Mouse (Mus musculus): ENCODE data around the gene Lypd3.

Lypd3 gene

DNA sequence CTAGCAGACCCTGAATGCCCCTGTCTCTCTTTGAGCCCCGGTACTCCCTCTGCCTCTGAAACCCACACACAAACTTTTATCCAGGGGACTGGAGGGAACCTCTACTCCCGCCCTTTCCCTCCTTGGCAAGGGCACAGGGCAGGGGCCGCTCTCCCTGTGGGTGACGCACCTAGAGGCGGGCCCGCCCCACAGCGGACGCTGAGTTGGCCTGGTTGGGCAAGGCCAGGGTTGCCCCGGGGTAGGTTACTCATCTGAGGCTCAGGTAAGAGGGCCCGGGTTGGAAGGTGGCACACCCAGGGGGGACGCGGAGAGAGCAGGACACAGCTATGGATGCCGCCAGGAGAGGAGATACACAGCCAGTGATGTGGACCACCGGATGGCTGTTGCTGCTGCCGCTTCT lies at the start of gene Lypd3:
Lypd3 (plus strand) TSS at position 287 of the 400 bp plus-strand sequence.
- no peak for DNase-seq (ENCODE audit: low read depth)

GRCm38 (mm10) chr7:24586828-24587227 lies 49.5 kb upstream of the Lypd3 start:
- DNase-seq (ENCODE audit: low read depth) = peak; percentile 59

GRCm38 (mm10) chr7:24587330-24588105 lies 48.8 kb upstream of the Lypd3 start, which contains the start of the genes Ethe1 and Zfp575:
Gene Ethe1, plus strand, starts transcription at chr7:24587543.
Gene Zfp575, minus strand, starts transcription at chr7:24587641.
- no peak for DNase-seq (ENCODE audit: low read depth)

GRCm38 (mm10) chr7:24588336-24588735 lies 48.0 kb upstream of the Lypd3 start:
- DNase-seq (ENCODE audit: low read depth) = no peak

GRCm38 (mm10) chr7:24591735-24592134 lies 44.6 kb upstream of the Lypd3 start:
- DNase-seq (ENCODE audit: low read depth) = peak; percentile 58

DNA sequence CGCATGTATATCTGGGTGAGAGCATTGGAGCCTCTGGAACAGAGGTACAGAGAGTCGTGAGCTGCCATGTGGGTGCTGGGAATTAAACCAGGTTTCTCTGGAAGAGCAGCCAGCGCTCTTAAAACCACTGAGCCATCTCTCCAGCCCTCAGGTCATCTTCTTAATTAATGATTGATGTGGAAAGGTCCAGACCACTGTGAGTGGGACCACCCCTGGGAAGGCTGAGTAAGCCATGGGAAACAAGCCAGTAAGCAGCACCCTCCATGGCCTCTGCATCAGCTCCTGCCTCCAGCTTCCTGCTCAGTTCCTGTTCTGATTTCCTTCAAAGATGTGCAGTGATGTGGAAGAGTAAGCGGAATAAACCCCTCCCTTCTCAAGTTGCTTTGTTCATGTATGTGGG lies 44.2 kb upstream of the Lypd3 start:
- no peak for DNase-seq (ENCODE audit: low read depth)

DNA sequence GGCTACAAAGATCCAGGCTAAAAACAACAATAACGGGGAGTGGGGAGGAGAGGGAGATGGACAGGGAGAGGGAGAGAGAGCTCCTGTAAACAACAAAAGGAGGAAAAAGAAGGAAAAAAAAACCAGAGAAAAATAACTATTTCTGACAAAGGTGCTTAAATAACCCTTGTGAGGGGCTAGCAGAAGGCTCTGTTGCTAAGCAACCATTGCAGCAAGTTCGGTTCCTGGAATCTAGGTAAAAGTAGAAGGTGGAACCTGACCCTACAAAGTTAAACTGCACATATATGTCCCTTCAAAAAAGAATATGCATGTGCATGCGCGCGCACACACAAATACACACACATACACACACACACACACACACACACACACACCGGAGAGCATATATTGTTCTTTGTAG lies 43.6 kb upstream of the Lypd3 start:
- DNase-seq (ENCODE audit: low read depth) = no peak

- DNase-seq (ENCODE audit: low read depth) = peak; percentile 60
Measured at GRCm38 (mm10) chr7:24593621-24594308, 42.6 kb upstream of the Lypd3 start.

DNA sequence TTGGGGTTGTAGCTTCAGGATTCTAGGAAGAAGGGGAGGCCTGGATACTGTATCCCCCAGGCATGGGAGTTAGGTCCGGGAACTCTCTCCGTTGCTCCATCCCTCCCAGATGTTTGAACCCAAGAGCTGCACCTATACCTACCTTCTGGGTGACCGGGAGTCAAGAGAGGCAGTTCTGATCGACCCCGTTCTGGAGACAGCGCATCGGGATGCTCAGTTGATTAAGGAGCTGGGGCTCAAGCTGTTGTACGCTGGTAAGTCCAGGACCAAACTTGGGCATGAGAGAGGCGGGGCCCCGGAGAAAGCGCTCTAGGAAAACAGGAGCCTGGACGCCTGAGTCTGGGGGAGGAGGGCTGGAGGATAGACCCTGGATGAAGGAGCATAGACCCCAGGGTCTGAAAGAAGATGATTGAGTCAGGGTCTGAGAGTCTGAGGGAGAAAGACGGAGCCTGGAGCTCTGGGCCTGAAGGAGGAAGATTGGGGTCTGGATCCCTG lies 42.0 kb upstream of the Lypd3 start:
- no peak for DNase-seq (ENCODE audit: low read depth)

DNA sequence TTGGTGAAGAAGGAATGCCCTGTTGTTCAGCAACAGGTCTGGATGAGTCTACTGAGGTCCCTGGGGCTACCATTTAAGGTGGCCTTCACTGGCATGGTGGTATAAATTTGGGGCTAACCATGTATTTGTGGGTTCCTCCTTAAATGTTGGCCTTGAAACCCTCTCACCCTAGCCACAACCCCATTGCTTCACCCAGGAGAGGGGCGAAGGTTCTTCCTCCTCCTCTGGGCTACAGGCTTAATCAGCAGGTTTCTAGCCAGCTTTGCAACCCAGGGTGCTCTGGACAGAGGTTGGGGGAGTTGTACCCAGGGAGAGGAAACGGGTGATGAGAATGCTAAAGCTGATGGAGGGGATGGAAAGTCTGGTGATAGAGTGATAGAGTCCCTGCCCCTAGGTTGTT lies 40.9 kb upstream of the Lypd3 start:
- no peak for DNase-seq (ENCODE audit: low read depth)

- DNase-seq (ENCODE audit: low read depth) = no peak
Measured at GRCm38 (mm10) chr7:24598121-24598520, 38.2 kb upstream of the Lypd3 start.

GRCm38 (mm10) chr7:24599211-24600067 lies 36.9 kb upstream of the Lypd3 start:
- DNase-seq (ENCODE audit: low read depth) = no peak

DNA sequence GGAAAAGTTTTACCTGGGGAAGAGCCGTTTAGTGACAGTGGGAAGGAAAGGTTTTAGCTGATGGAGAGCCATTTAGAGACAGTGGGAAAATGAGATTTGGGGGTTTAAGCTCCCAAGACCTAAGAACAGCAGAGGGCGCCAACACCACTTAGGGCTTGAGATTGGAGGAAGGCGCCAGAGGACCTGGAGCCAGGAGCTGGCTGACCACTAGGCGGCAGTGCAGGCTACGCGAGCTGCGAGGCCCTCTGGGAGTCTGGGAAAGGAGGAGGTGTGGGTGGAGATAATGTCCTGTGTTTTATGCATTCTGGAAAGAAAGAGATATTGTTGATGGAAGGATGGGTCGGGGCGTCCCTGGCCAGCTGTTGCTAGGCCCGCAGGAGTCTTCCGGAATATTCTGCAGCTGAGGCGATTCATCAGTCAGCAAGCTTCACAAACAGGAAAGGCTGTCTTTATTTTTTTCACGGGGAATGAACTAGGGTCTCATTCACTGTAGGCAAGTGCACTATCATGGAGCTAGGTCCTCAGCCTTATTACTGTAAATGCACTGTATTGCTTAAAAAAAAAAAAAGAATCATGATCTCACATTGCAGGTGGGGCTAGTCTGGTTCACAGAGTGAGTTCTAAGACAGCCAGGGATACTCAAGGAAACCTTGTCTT lies 35.3 kb upstream of the Lypd3 start:
- DNase-seq (ENCODE audit: low read depth) = peak; percentile 94

DNA sequence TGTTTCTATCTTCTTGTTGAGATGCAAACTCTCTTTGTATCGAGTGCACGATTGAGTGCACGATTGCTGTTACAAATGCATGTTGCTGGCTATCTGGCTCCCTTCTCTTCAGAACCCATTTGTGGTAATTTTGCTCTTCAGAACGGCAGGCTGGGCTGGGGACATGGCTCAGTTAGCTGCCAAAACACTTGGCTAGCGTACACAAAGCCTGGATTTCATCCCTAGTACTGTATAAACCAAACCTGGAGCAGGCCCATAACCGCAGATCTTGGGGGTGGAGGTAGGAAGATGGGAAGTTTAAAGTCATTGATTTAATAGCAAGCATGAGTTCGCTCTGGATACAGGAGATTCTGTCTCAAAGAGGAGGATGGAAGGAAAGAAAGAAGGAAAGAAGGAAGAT lies 30.8 kb upstream of the Lypd3 start:
- no peak for DNase-seq (ENCODE audit: low read depth)

- no peak for DNase-seq (ENCODE audit: low read depth)
Measured at GRCm38 (mm10) chr7:24606046-24606445, 30.3 kb upstream of the Lypd3 start.

- DNase-seq (ENCODE audit: low read depth) = peak; percentile 67
Measured at GRCm38 (mm10) chr7:24608017-24608416, 28.3 kb upstream of the Lypd3 start.

DNA sequence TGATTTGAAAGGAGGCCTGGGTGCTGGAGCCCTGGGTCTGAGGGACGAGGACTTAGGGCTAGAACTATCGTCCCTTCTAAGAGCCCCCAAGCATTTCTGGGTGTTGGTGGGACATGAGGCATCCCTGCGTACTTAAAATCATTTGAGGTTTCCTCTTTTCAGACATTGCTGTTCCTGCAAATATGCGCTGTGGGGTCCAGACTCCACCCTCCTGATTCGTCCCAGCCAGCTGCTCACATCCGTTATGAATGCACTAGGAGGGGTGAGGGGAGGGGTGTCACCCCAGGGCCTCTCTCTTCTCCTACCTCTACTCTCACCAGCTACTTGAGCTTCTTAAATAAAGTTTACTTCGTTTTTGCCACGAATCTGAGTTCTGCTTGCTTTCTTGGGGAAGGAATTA lies 27.8 kb upstream of the Lypd3 start:
- no peak for DNase-seq (ENCODE audit: low read depth)

DNA sequence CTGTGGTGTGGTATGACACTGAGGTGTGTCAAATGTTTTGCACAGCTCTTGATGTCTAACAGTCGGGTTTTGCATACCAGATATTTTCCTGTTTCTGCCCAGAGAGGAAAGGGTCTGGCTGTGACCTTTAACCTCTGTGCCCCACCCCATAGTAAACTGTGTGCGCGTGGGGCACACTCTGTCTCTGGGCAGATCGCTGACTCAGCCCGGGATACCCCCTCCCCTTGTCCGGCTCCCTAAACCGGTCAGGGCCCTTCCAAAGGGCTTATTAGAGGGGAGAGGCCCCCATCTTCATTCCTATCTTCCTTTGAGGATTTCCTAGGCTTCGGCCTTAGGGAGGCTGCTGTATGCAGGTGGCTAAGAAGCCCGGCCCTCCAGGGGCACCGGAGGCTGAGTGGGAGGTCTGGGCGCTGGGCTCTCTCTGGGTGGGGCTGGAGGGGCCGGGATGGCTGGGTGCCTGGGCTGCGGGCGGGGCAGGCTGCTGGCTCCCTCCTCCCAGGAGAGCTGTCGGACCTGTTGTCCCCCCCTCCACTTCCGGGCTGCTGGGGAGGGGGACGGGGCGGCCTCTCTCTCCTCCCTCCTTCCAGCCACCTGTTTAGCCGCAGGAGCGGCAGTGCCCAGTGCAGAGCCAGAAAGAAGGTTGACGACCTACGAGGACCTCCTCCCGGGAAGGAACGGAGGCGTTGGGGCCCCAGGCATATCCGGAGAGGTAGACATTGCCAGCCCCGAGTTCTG lies 26.0 kb upstream of the Lypd3 start, which contains the start of gene Phldb3:
Phldb3 (plus strand) TSS at position 620 of the 735 bp plus-strand sequence.
- DNase-seq (ENCODE audit: low read depth) = no peak

DNA sequence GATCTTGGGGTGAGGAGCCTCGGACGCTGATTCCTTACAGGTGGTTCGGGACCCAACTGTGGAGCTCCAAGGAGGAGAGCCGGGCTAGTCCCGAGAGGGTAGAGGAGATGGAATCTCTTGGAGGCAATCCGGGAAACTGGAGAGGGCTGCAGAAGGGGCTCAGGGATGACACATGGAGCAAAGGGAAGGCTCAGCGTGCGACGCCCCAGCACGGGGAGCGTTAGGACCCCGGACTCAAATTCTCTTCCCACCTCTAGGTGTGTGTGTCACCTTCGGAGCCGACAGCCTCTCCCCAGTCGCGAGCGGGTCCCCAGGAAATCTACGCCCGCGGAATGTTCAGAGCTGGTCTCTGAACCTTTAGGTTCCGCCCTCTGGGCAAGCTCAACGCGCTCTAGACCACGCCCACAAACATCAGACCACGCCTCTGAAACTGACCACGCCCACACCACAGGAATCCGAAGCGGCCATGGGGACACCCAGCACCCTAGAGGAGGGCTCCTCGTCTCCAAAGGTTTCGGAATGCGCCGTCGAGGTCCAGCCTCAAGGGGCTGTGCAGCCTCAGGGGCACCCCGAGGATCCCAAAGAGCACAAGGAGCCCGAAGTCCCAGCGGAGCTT lies 25.4 kb upstream of the Lypd3 start:
- DNase-seq (ENCODE audit: low read depth) = peak; percentile 95

GRCm38 (mm10) chr7:24611709-24612108 lies 24.6 kb upstream of the Lypd3 start:
- DNase-seq (ENCODE audit: low read depth) = no peak
